Mouse (Mus musculus) telencephalon, adult 2 months (tissue): Measurements from ENCODE around the gene Smarcad1.
A peak's percentile ranks its signal among the peaks of the same experiment; 100 is the strongest.

Source experiments
- DNase-seq: peaks from one replicate; pipeline ENCODE4 v3.0.0-alpha.2; 2011; ENCODE audit warnings: low read depth, low spot score

Smarcad1 gene

DNA sequence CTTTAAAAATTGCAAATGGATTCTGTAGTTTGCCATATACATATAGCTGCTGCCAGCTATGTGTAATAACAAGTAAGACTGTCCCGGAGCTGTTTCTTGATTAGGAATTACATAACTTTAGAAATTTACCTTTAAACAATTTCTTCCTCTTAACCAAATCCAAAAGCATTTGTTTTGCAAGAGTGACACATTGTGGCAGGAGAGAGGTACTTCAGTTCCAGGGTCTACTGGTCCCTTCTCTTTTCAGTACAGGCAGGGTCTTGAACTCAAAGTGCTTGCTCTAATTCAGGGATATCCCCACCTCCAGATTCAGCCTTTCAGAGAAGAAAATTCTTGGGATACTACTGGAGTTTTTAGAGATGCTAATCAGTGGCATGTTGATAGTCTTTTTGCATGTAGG is 36.8 kb downstream of the Smarcad1 start:
- DNase-seq: no peak

DNA sequence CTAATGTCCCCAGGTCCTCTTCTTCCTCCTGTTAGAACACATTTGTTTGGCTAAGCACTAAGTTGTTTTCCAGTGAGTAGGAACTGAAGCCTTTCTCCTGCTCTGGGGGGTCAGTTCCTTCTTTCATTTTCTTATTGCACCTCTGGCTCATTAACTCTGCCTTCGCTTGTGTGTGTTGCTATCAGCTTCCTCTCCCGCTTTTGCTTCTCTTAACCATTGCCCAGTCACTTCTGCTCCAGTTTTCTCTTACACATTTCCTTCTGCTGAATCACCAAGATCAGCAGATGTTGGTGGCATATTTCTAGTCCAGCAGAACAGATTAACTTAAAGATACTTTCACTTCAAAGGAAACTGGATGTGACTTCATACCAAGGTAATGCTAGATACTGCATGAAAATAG is 72.5 kb downstream of the Smarcad1 start:
- peak; percentile 19 for DNase-seq

DNA sequence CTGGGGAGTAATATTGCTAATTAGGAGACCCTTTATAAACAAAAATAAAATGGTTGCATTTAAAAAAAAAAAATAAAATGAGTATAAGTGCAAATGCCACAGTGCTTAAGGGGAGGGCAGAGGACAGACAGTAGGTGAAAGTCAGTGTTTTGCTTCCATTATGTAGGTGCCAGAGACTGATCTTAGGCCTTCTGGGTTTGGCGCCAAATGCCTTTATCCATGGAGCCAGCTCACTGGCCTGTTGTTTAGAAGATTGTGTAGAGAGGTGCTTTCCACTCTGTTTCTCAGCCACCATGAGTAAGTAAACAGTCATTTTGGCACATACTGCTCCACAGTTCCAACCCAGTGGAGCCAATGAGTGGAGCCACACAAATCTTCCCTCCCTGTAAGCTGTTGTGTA is 75.2 kb downstream of the Smarcad1 start:
- no peak for DNase-seq

DNA sequence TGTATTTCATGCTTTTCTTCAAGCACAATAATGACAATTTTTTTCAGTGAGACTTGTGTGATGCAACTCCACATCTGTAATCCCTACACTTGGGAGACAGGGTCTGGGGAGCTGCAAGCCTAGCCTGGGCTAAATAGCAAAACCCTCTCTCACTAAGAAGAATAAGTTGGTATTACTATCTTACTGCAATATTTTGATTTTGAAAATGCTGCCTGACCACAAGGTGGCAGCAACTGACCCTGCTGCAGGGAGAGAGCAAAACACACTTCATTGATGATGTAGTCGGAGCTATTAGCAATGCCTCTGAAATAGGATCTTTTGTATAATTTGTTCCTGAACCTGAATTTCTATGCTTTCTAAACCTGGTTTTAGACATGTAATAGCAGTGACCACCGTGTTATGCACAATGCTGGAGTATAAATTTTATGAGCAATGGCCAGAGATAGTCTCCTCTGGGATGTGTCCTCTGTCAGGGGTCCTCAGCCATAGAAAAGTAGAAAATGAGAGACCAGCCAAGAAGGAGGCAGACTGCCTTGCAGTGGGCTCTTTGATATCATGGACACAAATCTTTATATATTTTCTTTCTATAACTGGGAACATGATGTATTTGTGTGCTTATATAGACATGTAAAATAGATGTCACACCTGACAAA is 83.8 kb downstream of the Smarcad1 start:
- peak; percentile 39 for DNase-seq

GRCm38 (mm10) chr6:65132376-65132775 is 90.0 kb downstream of the Smarcad1 start:
- DNase-seq: no peak

DNA sequence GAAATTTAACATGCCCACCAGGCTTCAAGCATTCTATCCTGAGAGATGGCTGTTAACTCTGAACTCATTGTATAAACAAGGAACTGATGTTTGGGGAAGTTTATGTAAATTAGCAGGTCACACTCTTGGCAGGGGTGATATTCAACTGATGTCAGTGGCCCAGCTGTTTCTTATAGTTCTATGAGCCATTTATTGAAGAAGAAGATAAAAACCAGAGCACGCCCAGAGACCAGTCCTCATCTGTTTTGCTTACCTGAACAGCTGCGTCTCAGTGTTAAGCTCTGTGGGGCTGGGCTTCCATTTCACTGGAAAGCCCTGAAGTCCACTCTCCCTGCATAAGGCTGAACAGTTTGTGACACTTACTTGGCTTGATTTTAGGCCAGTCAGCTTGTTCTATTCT is 95.4 kb downstream of the Smarcad1 start:
- no peak for DNase-seq

DNA sequence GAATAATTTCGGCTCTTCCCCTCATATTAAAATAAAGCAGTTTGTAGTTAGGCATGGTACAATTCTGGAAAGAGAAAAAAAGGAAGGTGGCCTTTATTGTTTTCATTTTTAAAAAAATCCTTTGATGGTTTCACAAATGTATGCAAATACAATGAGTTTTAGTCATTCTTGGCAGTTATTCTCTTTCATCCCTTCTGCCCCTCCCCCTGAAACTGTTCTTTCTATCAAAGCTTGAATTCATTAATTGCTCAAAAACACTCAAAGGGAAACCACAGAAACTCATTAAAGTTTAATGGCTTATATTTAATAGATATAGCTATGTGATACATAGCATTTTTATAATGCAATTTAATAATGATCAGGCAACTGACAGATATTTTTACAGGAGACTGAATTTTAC is 95.9 kb downstream of the Smarcad1 start:
- no peak for DNase-seq

DNA sequence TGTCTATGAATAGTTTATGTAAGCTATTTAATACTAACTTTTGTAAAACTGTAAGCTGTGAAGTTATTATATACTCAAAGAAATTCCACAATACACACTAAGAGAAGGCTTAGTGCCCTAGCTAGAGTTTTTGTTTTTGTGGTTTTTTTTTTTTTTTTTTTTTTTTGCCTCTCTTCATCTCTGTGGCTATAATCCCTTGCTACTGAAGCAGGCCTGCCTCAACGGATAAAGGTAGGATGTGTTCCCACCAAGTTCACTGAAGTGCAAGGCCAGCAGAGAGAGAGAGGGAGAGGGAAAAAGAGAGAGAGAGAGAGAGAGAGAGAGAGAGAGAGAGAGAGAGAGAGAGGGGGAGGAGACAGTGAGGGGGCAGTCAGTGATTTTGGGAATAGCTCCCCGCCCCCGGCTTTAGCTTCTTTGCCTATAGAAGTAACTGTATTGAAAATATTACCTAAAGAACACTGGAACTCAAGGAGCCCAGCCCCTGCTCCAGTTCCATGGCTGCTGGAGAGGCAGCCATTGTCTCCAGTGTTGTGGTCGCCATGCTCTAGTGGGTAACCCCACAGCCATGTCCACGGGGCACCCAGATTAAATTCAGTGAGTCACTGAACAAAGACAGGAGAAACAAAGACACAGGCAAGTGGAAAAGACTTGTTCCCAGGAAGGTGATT is 97.8 kb downstream of the Smarcad1 start:
- no peak for DNase-seq

GRCm38 (mm10) chr6:65140750-65141243 is 98.4 kb downstream of the Smarcad1 start:
- DNase-seq: no peak

GRCm38 (mm10) chr6:65142316-65142715 is 99.9 kb downstream of the Smarcad1 start:
- no peak for DNase-seq

DNA sequence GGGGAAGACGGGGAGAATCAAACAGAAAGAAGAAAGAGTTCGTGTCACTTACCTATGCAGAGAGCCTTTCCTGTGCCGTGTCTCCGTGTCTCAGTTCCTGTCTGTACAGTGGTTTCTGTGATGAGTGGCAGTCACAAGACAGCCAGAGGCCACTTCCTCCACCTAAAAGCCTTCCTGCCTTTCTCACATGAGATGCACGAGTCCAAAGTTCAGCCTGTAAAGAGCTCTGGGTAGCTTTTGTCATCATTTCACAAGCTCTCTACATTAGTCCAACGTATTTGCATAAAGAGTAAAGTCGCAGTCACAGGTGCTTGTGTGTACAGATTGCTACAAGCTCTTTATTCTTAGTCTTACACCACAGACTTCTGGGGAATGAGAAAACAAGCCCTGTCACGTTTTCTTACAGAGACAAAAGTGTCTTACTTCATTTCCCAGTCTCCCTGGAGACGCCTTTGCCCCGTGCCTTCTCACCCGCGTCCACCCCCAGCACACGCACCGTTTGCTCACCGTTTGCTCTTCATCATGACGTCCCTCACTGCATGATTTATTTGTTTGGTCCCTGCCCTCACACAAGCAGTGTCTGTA is 102.3 kb downstream of the Smarcad1 start, which contains the start of gene Hpgds:
Gene Hpgds (minus strand): TSS at position 288 of the 585 bp plus-strand sequence.
- DNase-seq: no peak

DNA sequence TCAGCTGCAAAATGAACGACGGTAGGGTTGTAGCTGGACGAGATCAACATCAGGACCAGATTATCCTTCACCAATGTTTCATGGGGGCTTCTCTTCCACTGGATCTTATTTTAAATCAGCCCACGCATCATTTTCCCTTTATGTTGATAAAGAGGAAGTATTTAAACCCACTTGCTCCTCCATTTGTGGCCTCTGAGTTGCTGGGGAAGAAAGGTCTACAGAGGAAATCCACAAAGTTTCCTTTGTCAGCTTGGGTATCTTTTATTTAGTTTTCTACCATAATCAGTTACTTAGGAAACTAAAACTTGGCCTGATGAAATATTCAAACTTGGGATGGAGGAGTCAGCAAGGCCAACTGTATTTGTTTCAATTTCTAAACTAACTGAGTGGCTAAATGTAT is 104.0 kb downstream of the Smarcad1 start:
- no peak for DNase-seq

GRCm38 (mm10) chr6:65150703-65151102 is 108.3 kb downstream of the Smarcad1 start:
- no peak for DNase-seq

DNA sequence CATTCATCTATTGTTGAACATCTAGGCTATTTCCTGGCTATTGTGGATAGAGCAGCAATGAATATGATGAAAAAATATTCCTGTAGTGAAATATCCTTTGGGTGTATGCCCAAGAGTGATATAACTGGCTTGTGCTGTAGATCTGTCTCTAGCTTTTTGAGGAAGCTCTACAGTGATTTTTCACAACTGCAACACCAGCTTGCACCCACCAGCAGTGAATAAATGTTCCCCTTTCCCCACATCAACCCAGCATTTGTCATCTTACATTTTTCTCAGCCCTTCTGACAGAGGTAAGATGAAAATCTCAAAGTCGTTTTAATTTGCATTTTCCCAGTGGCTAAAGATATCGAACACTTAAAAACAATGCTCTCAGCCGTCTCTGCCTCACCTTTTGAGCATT is 111.2 kb downstream of the Smarcad1 start:
- peak; percentile 38 for DNase-seq

DNA sequence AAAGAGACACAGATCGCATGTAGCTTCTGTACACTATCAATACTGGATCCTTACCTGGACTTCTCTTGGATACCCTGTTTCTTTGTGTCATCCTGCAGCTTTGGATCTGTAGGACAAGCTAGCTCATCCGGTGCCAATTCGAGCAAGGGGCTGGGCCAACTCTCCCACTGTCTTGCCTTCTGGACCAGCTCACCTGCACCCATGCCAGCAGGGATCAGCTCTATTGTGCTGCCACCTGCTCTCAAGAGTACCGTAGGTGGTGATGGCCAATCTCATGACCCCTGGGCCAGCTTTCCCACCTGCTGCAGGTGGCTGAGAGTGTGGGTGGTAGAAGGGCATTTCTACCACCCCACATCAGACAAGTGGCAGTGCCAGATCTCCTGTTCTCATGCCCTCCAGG is 114.7 kb downstream of the Smarcad1 start:
- no peak for DNase-seq

DNA sequence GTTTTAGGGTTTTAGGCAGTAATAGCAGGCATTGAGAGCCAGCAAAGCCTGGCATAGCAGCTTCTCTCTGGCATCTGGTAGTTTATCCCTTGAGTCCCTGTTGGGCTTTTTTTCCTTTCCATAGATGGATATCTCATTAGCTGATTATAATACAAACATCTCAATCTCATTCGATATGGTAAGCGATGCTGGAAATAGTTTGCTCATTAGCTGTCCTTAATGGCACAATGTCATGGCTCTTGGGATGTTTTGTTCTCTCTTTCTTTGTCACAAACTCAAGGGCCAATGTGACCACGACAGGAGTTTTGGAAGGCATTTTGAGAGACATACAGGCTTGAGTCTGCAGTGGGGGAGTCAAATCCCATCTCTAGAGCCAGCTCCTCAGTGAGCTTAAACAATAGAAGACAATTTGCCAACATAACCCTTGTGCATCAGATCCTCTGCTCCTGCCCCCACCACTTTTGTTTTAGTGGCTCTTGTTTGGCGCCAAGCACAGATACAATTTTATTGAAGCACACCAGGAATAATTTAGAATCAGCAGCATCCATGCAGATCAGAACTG is 117.1 kb downstream of the Smarcad1 start:
- DNase-seq: no peak

DNA sequence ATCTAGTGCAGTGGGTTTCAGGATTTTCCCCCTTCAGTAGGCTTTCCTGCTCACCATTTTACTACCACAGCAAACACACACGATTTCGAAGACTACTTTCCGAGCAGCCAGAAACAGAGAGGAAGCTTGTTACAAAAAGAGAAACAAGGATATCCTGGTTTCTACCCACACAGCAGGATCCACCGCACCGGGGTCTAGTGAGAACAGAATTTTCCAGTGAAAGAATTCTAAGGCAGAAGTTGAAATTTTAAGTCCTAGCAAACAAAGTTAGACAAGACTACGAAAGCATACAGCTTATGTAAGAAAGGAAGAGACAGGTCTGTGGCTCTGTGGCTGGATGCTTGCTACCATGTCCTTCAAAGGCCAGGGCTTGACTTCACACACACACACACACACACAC is 121.8 kb downstream of the Smarcad1 start:
- DNase-seq: peak; percentile 55

DNA sequence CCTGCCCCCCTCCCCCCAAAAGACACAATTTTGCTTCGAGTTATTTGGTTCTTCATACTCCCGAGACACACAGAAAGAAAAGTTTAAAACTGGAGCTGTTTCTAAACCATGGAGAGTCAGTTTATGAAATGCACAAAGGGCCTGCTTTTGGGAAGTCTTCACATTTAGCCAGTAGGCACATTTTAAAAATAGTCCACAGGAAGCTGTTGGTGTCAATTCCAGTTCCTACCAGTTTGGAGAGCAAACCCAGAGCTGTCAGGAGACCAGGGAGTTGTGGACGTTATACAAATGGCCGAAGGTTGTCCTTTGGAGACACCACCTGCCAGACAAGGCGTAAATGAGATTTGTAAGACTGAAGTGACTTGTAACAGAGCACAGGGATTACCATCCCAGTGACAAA is 122.6 kb downstream of the Smarcad1 start:
- peak; percentile 24 for DNase-seq
